Mouse (Mus musculus) MEL (cell line): ENCODE results near the gene Dip2a.

Experiments used
- CTCF ChIP-seq, 3 experiments: IDR thresholded peaks in 2 of 3; conservative IDR thresholded peaks in 1 of 3; 2 replicates each; pipeline ENCODE4 v1.5.1; 2011 to 2012; ENCODE audit warnings: low read length in 3 of 3, low read depth in 2 of 3, mild to moderate bottlenecking in 2 of 3, improper control_type of control experiment in 1 of 3, inconsistent platforms in 1 of 3, mixed read lengths in 1 of 3, moderate library complexity in 1 of 3; ENCODE audit not compliant: control insufficient read depth in 1 of 3, insufficient read depth in 1 of 3, poor library complexity in 1 of 3, severe bottlenecking in 1 of 3
- EP300 ChIP-seq, 2 experiments: IDR thresholded peaks; 2 replicates each; pipeline ENCODE4 v1.6.1; 2011; ENCODE audit warnings: improper control_type of control experiment in 2 of 2, low read length in 2 of 2, low read depth in 1 of 2, mild to moderate bottlenecking in 1 of 2
- USF2 ChIP-seq, 2 experiments: IDR thresholded peaks; 2 replicates each; pipeline ENCODE4 v1.6.1; 2011 to 2012; ENCODE audit warnings: improper control_type of control experiment in 2 of 2, low read length in 2 of 2, borderline replicate concordance in 1 of 2, inconsistent platforms in 1 of 2, low read depth in 1 of 2, mild to moderate bottlenecking in 1 of 2; ENCODE audit not compliant: insufficient read depth in 1 of 2

DNA sequence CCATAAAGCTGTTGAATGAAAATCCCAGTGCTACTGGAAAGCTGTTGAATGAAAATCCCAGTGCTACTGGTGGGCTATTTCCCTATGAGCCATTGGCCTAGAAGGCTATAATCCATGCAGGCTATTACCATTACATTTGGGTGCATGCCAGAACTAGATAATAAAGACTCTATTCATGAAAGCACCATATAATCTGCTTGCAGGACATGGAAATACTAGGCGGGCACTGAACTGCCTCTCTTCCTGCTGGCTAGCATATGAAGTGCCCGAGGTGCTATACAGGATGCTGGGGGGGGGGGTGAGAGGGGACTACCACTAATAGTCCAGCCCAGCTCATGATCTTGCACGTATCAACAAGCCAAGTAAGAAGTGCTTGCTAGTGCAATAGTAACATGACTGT lies 18.1 kb upstream of the Dip2a start:
- TF ChIP-seq USF2 (IDR thresholded peaks at IDR 0.05; ENCODE audit: borderline replicate concordance in 1 of 2, insufficient read depth in 1 of 2, low read depth in 1 of 2, low read length in 2 of 2), result no peak
- no peak for TF ChIP-seq EP300 (IDR thresholded peaks at IDR 0.05; ENCODE audit: low read depth in 1 of 2, low read length in 2 of 2)
- no peak for TF ChIP-seq CTCF (IDR thresholded peaks at IDR 0.05 in 2 of 3, conservative IDR thresholded peaks at IDR 0.05 in 1 of 3; ENCODE audit: control insufficient read depth in 1 of 3, insufficient read depth in 1 of 3, low read depth in 2 of 3, low read length in 3 of 3, poor library complexity in 1 of 3, severe bottlenecking in 1 of 3)
